Mouse (Mus musculus): ENCODE measurements around the gene Mybph.

DNA sequence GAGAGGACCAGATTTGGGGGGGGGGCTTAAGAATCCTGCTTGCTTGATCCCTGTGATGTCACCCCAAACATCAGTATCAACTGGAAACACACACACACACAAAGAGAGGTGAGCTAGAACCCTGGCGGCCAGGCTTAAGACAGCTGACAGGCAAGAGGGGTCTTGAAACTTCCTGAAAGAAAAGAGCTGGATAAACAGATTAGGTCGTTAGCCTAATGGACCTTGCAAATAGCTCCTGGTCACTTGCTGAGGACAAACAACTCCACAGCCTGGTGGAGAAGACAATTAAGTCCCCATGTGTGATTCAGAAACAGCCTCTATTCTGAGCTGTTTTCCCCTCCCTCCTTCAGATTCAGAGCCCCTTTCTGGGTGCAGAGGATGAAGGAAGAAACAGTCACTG lies 18.4 kb downstream of the Mybph start:
- TF ChIP-seq CTCF (IDR thresholded peaks at IDR 0.05; ENCODE audit: low read depth) (no peak), EP300 (optimal IDR thresholded peaks at IDR 0.05) (no peak)

Measured in stomach, postnatal 0 days (tissue).